Mouse (Mus musculus) frontal cortex, adult (tissue): Measurements from ENCODE around the gene A830018L16Rik.
A peak's percentile ranks its signal among the peaks of the same experiment; 100 is the strongest.
"Not testable (repeated sequence)": the region's sequence is repeated elsewhere in the genome, so short reads cannot be mapped to it uniquely, and the experiment has no call there.

ENCODE experiments used
- ATAC-seq: cut with Nextera tagmentation; 2 replicates; pipeline ENCODE4 v1.9.2; 2017; ENCODE audit warnings: mild to moderate bottlenecking, moderate library complexity, mixed read lengths; ENCODE audit not compliant: low TSS enrichment

Gene A830018L16Rik

GRCm38 (mm10) chr1:11997574-11997973 lies 583.7 kb downstream of the A830018L16Rik start:
- ATAC-seq, result no peak

GRCm38 (mm10) chr1:12000557-12000956 lies 586.7 kb downstream of the A830018L16Rik start:
- no peak for ATAC-seq

- ATAC-seq, result peak; percentile 84
Measured at GRCm38 (mm10) chr1:12008789-12009550, 595.1 kb downstream of the A830018L16Rik start.

- ATAC-seq, result no peak
Measured at GRCm38 (mm10) chr1:12009551-12009846, 595.6 kb downstream of the A830018L16Rik start.

GRCm38 (mm10) chr1:12010607-12011006 lies 596.7 kb downstream of the A830018L16Rik start:
- ATAC-seq, result peak; percentile 100

GRCm38 (mm10) chr1:12020646-12021045 lies 606.7 kb downstream of the A830018L16Rik start:
- ATAC-seq, result not testable (repeated sequence)
